Mouse (Mus musculus) kidney, postnatal 10 days (tissue): ENCODE data around the gene Necab2.

Experiments used
- DNase-seq: peaks from one replicate; pipeline ENCODE4 v3.0.0; 2021; ENCODE audit warnings: mixed read lengths

Necab2 gene

GRCm38 (mm10) chr8:119446211-119446989 lies at the start of gene Necab2:
Gene Necab2, plus strand, starts transcription at chr8:119446719.
- peak; percentile 93 for DNase-seq

DNA sequence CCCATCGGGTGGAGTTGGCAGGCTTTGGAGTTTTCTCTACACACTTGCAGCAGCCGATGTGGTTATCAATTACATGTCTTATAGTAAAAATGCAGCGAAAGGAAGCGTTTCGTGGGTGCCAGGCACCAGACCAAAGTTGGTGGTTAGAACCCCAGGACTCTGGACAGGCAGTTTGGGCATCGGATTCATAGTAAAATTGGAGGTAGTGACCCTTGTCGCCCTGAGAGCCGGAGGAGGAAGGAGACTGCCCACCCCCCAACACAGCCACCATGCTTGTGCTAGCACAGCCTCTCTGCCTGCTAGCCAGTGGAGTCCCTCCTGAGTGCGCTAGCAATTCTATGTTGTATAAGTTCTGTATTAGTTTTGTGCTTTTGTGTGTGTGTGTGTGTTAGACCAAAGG lies 48.0 kb upstream of the Necab2 start:
- DNase-seq, result no peak

- no peak for DNase-seq
Observed at GRCm38 (mm10) chr8:119399255-119399654, 47.3 kb upstream of the Necab2 start.

GRCm38 (mm10) chr8:119400122-119400671 lies 46.3 kb upstream of the Necab2 start:
- DNase-seq, result peak; percentile 32

DNA sequence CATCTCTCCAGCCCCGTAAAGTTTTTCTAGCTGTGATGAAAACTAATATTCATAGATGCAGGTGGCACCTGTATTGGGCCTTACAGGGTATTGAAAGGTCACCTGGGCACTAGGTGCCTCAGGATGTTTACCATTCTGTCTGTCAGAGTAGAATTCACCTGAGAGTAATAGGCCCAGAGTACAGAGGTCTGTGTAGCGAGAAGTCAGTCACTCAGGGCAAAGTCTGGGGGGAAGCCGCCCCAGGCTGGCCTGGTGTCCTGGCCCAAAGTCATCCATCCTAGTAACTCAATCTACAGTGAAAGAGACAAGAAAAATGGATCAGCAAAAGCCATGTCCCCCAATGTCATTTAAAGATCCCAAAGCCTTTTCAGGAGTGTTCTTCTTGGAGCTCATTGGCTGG lies 45.6 kb upstream of the Necab2 start:
- no peak for DNase-seq

DNA sequence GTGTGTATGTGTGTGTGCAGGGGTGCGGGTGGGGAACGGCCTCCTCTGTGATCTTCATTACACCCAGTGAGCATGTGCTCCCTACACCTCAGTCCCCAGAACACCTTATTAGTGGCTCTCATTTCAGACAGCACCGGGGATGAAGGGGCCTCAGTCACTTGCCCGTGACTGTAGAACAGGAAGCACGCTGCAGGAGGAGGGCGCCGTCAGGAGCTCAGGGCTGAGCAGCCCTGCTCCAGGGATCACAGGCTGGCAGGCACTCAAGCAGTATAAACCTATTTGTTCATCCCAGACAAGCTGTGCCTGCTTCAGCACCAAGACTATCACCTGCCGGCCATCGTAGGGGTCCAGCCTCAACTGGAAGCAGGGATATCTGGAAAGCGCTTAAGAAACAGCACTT lies 42.6 kb upstream of the Necab2 start:
- DNase-seq, result no peak

DNA sequence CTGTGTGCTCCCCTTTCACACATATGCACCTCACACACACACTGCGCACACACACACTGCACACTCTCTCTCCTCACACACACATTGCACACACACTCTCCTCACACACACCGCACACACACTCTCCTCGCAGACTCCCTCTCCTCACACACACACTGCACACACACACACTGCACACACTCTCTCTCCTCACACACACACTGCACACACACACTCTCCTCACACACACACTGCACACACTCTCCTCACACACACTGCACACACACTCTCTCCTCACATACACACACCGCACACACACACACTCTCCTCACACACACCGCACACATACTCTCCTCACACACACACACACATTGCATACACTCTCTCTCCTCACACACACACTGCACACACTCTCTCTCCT lies 41.9 kb upstream of the Necab2 start:
- no peak for DNase-seq

- no peak for DNase-seq
Observed at GRCm38 (mm10) chr8:119408311-119408710, 38.2 kb upstream of the Necab2 start.

GRCm38 (mm10) chr8:119412037-119412734 lies 34.3 kb upstream of the Necab2 start:
- no peak for DNase-seq

GRCm38 (mm10) chr8:119412735-119413498 lies 33.6 kb upstream of the Necab2 start:
- DNase-seq, result peak; percentile 86

DNA sequence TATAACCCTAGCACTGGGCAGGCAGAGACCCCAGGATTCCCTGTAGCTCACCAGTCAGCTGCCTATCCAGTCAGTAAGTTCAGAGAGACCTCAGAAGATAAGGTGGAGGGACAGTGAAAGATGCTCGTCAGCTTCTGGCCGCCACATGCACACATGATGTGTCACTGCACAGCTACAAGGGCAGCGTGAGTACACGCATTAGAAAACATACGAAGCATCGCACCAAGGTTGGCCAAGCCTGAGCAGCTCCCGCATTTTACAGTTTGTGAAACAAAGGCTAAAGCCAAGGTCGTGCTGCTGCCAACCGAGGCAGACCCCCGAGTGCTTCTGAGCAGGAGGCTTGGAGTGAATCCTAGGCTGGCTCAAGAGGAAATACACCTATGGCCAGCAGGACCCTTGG lies 32.9 kb upstream of the Necab2 start:
- DNase-seq, result peak; percentile 10

GRCm38 (mm10) chr8:119420318-119420717 lies 26.2 kb upstream of the Necab2 start:
- DNase-seq, result no peak

DNA sequence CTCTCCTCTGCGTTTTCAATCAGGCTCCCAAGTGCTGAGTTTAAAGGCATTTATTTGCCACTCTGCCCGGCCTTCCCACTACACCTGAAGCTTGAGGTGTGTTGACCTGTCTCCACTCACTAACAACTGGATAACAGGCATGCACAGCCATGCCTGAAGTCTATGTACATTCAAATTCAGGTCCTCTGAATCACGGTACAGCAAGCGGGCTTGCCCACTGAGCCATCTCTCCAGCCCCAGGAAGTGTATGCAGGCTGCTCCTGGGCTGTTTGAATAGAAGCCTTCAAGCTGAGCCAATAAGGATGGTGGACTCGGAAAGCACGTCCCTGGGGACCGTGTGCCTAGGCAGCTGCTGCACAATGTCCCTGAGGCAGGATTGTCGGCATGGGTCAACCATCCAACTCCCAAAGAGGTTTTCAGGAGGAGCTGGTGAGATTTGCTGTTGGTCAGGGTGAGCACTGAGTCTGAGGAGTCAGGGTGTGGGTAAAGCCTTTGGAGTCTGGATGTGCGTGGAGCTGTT lies 24.9 kb upstream of the Necab2 start:
- no peak for DNase-seq

GRCm38 (mm10) chr8:119422123-119422711 lies 24.3 kb upstream of the Necab2 start:
- no peak for DNase-seq

- peak; percentile 74 for DNase-seq
Observed at GRCm38 (mm10) chr8:119423631-119424141, 22.8 kb upstream of the Necab2 start.

DNA sequence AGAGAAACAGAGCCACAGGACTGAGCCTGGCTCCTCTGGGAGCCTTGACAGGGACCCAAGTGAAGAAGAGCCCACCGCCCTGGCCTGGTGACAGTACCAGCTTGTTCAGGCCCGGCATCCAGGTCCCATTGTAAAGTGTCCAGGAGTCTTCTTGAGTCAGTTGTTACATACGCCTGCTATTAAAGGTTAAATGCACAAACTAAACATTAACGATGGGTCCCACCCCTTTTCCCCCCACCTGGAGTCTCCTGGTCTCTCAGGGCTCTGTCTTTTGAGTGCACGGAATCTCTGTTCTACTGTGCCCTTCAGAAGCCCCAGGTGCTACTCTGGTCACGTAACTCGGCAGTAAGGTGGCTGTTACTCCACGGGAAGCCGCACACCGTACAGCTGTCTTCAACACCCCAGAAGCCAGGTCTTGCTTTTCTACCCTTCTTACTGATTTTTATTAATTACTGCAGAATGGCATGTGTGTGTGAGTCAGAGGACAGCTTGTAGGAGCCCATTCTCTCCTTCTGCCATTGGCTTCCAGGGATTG lies 22.3 kb upstream of the Necab2 start:
- DNase-seq, result no peak

DNA sequence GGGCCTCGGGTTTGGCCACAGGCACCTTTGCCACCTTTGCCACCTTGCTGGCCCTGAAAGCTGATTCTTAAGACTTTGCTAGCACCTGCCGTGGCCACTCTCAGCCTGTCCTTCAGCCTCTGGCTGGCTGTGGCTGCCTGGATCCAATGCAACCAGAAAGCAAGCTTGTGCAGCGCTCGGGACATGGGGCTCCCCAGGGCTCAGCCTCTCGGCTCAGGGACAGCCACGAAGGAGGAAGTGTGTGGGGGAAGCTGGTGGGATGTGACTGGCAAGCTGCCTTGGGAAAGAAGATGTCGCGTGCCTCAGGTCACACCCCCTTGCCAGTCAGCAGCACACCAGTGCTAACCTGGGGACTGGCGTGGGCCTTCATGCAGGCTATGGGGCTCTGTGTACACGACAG lies 21.8 kb upstream of the Necab2 start:
- DNase-seq, result peak; percentile 47

DNA sequence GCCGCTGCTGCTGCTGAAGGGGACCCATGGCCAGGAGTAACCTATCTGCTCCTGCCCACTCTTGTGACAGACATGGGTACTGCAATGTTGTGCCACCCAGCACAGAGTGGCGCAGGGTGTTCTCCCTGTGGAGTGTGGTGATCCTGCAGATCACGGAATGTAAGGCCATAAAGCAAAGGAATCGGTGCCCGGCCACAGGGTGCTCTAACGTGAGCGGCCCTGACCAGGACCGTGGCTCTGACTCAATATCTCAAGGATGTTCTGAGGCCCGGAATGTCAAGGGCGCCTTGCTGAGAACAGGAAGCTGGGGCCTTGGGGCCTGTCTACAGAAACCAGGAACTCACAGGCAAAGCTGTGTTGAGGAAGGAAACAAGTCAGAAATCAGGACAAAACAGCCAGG lies 21.0 kb upstream of the Necab2 start:
- DNase-seq, result peak; percentile 61

- DNase-seq, result no peak
Observed at GRCm38 (mm10) chr8:119426069-119426735, 20.3 kb upstream of the Necab2 start.

- no peak for DNase-seq
Observed at GRCm38 (mm10) chr8:119427634-119428349, 18.7 kb upstream of the Necab2 start.

DNA sequence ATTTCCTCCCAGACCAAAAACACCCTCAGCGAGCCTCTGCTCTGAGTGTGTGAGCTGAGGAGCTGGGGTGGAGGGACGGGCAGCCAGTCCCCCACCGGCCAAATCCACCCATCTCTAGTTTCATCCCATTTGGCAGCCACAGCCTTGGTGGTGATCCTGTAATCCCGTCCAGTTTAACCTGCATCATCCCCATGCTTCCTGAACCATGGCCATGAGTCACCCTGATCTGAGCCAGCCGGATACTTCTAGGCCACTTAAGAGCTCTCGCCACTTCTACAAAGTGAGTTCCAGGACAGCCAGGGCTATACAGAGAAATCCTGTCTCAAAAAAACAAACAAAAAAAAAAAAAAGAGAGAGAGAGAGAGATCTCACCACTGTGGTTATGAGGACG lies 18.2 kb upstream of the Necab2 start:
- DNase-seq, result no peak
